Mouse (Mus musculus): Measurements from ENCODE around the gene Rpl35.
"Not testable (repeated sequence)": the region's sequence is repeated elsewhere in the genome, so short reads cannot be mapped to it uniquely, and the experiment has no call there.

Gene Rpl35

DNA sequence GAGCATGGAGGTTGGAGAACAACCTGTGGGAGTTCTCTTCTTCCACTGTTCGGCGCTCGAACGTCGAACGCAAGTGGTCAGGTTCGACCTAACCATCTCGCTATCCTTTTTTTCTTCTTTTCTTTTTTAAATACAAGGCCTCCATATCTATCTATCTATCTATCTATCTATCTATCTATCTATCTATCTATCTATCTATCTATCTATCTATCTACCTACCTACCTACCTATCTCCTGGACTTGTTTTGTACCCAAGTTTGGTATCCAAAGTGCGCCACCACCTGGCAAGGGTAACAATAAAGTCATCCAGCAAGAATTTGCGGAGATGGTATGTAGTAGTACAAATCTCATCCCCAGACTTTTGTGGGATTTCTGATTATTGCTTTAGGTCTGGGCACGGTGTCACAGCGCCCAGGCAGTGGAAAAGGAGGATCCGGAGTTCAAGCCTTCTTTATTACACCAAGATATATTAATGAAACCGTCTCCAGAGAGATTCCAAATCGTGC lies at the start of gene Rpl35:
Gene Rpl35 (minus strand): TSS at position 51 of the 506 bp plus-strand sequence.
- no peak for DNase-seq

- DNase-seq, result no peak
Observed at GRCm38 (mm10) chr2:39048515-39048914, 43.1 kb upstream of the Rpl35 start.

DNA sequence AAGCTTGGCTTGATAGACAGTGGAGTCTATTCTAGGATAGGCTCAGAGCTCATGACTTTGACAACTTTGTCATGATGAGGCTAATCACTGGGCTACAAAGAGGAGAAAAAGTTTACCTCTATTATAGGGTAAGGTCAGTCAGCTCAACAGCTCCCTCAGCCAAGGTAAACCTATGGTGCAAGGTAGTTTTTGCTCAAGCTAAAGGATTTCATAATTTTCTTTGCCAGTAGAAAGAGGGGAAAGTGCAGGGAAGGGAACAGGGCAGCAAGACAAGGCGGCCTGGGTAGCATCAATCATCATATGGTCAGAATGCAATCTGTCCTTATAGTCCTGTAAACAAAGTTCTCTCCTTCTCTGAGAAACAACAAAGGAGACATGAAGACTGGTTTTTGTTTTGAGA lies 34.8 kb upstream of the Rpl35 start:
- no peak for DNase-seq

GRCm38 (mm10) chr2:39031611-39032010 lies 26.2 kb upstream of the Rpl35 start:
- no peak for DNase-seq

DNA sequence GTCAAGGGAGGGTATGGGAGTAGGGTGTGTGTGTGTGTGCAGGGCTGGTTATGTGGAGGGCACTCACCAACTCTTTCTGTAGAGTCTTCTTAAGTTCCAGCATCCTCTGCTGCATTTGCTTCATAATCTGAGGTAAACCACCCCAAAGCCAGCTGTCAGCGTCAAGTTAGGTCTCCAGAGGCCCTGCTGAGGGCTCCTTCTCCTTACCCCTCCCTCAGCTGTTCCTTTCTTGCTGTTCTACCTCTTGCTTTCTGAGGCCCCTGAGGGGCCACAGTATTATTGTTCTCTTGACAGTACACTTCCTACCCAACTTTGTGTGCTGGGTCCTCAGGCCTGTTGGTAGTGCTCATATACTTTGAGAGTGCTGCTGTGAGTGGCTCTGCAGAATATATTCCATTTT lies 14.6 kb upstream of the Rpl35 start:
- DNase-seq, result no peak

DNA sequence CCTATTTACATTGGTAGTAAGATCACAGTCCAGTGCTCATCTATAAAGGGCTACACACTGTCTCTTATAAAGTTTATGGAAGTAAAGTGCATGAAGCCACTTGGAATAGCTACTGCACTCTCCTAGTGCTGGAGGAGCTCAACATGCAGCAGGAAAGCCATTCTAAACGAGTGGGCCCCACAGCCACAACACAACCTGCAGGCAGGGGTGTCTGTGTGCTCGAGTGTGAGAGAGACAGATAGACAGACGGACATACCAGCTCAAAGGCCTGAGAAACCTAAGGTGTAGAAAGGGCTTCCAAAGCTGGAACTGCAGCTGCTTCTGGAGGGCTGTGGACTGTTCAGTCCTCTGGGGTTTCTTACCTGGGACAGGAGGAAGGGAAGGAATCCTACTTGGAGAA lies 11.2 kb upstream of the Rpl35 start:
- DNase-seq, result no peak

DNA sequence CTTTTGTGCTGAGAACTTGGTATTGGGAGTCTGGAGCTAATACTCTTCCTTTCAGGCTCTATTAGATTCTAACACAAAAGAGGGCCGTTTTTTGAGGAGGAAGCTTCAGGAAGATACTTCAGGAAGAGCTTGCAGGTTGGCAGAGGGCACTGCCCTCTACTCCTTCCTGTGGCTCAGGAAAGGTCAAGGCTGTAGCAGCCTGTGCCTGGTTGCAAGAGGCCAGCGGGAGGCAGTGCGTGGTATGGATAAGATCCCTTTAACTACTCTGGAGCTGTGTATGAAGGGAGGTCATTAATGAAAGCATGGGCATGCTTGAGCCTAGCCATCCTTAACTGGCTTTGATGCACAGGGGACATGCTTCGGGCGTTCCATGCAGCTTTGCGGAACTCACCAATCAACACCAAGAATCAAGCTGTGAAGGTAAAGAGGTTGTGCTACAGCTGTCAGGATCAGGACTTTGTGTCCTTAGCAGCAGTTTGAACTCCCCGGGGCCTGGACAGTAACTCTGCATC lies 7.4 kb upstream of the Rpl35 start:
- DNase-seq, result no peak

- DNase-seq, result no peak
Observed at GRCm38 (mm10) chr2:39011971-39012370, 6.5 kb upstream of the Rpl35 start.

DNA sequence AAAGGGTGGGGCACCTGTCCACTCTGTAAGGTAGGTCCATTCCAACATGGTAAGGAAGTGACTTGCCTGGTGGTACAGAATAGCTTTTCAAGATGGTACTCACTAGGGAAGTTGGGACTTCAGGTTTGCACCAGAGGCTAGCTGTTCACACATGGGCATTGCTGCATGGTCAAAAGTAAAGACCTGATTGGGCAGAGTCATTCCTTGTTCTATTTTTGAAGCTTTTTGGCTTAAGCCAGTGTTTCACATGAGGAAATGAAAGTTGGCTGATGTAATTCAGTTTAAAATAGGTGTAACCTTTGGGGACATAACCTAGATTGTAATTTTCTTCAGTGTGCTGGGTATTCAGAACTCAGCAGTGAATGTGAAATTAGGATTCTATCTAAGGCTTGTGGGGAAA lies 5.8 kb upstream of the Rpl35 start:
- no peak for DNase-seq

- DNase-seq, result not testable (repeated sequence)
Observed at GRCm38 (mm10) chr2:39010144-39010543, 4.7 kb upstream of the Rpl35 start.

DNA sequence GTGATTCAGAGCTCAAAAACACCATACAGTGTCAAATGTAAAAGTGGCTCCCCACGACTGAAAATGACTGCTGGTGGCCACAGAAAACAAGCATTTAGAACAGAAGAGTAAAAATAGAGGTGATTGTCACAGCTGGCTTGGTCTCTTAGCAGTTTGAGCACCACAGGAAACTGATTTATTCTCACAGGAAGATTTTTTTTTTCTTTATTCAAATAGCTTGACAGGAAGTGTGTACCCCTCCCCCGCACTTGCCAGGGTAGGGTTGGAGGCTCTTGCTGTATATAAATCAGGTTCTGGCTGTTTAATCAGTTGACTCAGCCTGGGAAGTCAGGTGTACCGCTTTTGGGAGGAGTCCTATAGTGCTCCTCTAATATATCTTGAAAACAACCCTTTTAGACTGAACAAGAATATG lies 3.5 kb upstream of the Rpl35 start:
- peak in 1 of 2 experiments; percentile 42 for DNase-seq

DNA sequence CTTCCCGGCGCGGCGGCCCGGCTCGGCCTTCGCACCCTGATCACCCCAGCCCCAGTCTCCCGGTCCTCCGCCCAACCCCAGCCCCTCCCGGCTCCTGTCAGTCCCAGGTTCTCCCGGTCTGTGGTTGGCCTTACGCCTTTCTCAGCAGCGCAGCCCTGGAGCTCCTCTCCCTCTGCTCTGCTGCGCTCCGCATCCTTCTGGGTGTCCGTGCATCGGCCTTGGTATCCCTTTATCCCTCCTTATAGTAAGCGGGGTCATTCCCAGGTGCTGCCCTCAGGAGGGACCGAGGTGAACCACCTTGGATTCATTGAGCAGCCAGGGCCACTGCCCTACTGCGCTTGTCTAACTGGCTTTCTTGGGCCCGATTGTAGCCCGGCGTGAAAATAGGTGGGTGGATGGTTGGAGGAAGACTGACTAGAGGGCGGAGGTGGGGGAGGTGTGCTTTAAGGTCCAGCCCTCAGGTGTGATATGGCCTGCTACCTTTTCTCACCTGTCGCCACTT lies 3.0 kb upstream of the Rpl35 start:
- DNase-seq, result no peak

DNA sequence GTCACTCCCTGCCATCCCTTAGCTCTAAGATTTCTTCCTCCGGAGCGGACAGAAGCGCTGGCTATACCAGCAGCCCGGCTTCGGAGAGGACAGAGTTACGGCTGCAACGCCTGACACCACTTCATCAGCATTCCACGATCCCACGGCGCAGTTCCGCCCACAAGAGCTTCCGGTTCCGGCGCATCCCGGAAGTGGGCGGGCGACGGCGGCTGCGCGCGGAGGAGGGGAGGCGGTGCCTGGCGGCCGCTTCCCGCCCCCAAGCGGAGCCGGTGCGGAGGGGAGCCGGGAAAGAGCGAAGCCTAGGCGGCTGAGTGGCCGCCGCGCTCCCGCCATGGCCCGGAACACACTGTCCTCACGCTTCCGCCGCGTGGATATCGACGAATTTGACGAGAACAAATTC lies 2.4 kb upstream of the Rpl35 start:
- DNase-seq, result peak; percentile 94 to 97

DNA sequence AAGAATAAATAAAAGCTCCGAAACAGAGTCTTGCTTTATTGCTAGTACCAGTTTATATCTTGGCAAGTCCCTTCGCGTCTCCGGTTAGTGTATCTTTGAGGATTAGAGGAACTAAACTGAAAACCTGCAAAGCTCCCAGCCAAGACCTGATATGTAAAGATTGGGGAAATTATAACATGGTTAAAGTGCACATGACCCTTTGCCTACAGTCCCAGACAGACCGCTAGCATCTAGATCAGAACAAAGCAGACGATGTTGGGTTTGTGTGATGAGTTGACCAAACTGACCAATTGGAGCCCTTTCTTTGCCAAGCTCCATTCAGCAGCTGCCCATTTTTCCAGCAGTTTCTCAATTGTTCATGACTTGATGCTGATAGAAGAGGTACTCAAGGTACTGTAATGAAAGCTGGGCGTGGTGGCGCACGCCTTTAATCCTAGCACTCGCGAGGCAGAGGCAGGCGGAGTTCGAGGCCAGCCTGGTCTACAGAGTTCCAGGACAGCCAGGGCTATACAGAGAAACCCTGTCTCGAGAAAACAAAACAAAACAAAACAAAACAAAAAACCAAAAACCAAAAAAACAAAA lies 816 bp upstream of the Rpl35 start:
- no peak for DNase-seq

DNA sequence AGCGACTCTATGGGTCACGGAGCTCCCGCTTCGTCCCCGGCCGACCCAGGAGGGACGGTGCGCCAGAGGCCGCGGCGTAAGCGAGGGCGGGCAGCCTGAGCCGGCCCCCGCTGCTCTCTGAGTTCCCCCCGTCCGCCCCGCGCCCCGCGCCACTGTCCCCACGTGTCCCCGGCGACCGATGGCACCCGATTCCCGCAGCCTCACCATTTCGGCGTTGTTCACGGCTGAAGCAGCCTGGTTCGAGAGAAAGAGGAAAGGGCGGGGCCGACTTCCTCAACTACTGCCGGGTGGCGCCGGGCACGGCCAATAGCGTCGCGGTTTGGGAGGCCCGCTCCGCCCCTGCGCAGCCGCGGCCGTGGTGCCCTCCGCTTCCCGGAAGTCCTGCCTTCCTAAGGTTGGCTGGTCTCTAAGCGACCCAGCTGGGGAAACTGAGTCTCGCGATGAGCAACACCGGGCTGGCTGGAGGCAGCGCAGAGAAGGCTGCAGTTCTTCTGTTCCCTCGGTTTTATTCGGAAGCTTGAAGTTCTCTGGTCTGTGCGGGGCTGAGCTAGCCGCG lies 466 bp downstream of the Rpl35 start, which contains the start of gene Arpc5l:
Gene Arpc5l (plus strand): TSS at position 469 of the 556 bp plus-strand sequence.
- DNase-seq, result peak; percentile 91 to 96

DNA sequence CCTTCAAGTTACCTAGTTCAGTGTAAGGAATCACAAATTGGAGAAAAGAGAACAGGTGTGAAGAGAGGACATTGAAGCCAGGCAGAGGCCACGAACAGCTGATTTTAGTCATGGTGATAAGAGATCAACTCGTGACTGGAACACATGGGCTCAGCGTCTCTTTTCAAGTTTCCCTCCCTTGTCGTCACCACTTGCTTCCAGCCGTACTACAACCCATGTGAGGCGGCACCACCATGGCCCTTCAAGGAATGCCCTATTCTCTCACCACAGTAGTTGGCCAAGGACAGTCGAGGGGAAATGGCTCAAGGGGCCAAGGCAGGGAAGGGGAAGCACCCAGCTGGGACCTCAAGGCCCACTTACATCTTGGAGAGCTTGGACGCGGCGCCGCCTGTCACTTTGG lies 1.1 kb downstream of the Rpl35 start:
- DNase-seq, result peak in 1 of 2 experiments; percentile 28

DNA sequence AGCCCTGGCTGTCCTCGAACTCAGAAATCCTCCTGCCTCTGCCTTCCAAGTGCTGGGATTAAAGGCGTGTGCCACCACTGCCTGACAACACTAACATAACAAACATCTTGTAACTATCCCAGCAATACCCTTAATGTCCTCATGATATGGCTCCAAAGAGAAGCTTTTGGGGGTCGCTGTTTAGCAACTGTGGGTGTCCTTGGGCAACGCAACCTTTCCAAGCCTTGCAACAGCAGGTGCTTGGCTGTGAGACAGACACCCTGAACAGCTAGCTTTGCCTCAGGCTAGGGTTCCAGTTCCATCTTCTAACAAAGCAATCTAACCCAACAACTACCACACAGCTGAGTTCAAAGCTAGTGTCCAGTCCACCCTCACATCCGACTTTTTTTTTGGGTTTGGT lies 1.9 kb downstream of the Rpl35 start:
- no peak for DNase-seq

DNA sequence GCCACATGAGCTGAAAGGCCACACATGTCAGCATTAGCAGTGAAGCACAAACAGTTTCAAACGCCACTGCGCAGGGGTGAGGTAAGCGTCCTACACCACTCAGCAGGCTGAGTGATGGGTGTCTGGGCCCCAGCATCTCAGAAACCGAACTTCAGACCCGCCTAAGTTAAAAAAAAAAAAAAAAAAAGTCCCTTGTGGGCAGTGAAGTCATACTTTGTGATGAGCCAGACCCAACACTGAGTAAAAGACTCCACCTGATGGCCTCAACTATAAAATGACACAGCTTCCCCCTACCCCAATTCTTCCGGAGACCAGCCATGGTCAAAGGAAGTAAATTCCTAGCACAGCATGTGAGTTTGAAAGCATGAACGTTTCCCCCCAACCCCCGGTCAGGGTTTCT lies 2.3 kb downstream of the Rpl35 start:
- DNase-seq, result no peak

DNA sequence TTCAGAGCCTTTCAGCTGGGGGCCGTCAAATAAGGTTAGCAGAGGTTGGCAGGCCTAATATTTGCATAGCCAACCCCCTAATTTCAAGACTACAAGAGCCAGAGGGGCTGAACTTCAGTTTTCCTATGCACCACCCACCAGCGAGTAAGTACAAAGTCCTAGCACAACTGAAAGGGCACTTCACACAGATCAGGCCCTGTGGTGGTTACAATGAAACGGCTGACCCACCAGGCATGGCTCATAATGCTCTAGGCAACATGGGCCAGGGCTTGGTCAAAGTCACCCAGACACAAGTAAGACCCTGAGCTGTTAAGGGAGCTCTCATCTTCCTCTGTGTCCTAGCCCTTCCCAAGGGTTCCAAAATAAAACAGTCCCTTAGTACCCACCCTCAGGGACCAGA lies 3.6 kb downstream of the Rpl35 start:
- no peak for DNase-seq

GRCm38 (mm10) chr2:39000587-39000919 lies 4.9 kb downstream of the Rpl35 start:
- no peak for DNase-seq

GRCm38 (mm10) chr2:38999910-39000586 lies 5.4 kb downstream of the Rpl35 start:
- no peak for DNase-seq

GRCm38 (mm10) chr2:38999381-38999780 lies 6.0 kb downstream of the Rpl35 start:
- DNase-seq, result no peak

GRCm38 (mm10) chr2:38997386-38998374 lies 7.7 kb downstream of the Rpl35 start, which contains the start of gene Wdr38:
TSS of gene Wdr38 (plus strand) at chr2:38997476.
- peak; percentile 94 to 95 for DNase-seq
